Mouse (Mus musculus): ENCODE data around the gene Opalin. TPM values are rescaled to one million over a fixed set of nuclear protein-coding genes. Genes with fewer than 3 reads are reported as not detected.

The Opalin gene
- polyA plus RNA-seq, 1 experiment: not detected

DNA sequence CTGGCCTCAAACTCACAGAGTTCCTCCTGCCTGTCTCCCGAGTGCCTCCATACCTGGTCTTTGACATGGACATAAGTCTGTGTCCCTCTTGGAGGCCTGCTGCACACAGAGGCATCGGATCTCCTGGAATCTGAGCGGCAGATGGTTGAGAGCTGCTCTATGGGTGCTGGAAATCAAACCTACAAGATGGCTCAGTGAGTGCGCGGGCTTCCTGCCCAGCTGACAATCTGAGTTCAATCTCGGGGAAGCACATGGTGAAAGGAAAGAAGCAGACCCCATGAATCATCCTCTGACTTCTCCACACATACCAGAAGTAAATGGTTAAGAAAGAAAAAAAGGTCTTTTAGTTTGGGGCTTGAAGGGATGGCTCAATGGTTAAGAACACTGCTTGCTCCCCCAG, 45.0 kb downstream of the Opalin start:
- no peaks in the 10 kb centered on the region for H3K36me3 ChIP-seq (ENCODE audit: control insufficient read depth, insufficient read depth)
- no peak for TF ChIP-seq MYOG (IDR thresholded peaks at IDR 0.05; ENCODE audit: control insufficient read depth, extremely low read depth, insufficient read length)
- TF ChIP-seq USF1 (IDR thresholded peaks at IDR 0.05; ENCODE audit: low read depth): no peak
- no peak for TF ChIP-seq MAX (IDR thresholded peaks at IDR 0.05)
- TF ChIP-seq CTCF (IDR thresholded peaks at IDR 0.05; ENCODE audit: control insufficient read depth, insufficient read depth, insufficient read length): no peak
- TF ChIP-seq CEBPB (IDR thresholded peaks at IDR 0.05; ENCODE audit: low read depth): no peak

GRCm38 (mm10) chr19:41031009-41031408, 45.9 kb downstream of the Opalin start:
- TF ChIP-seq MYOD1 (IDR thresholded peaks at IDR 0.05; ENCODE audit: control insufficient read depth, insufficient read length, low read depth): peak; percentile 16
- no peak for TF ChIP-seq CTCF (IDR thresholded peaks at IDR 0.05; ENCODE audit: control insufficient read depth, insufficient read depth, insufficient read length)
- TF ChIP-seq USF1 (IDR thresholded peaks at IDR 0.05; ENCODE audit: low read depth): no peak
- TF ChIP-seq MAX (IDR thresholded peaks at IDR 0.05): peak; percentile 68
- no peak for TF ChIP-seq FOSL1 (IDR thresholded peaks at IDR 0.05; ENCODE audit: insufficient read depth, low read length, poor library complexity, severe bottlenecking)
- Histone ChIP-seq H3ac (ENCODE audit: control insufficient read depth, insufficient read length, low read depth) (no peak overlapping the region), H3K36me3 (ENCODE audit: control insufficient read depth, insufficient read depth) (no peaks in the 10 kb centered on the region), H3K79me3 (ENCODE audit: low read depth) (no peaks in the 10 kb centered on the region), H3K79me2 (ENCODE audit: control insufficient read depth, insufficient read depth) (no peaks in the 10 kb centered on the region), H3K4me3 (ENCODE audit: insufficient read depth, poor library complexity, severe bottlenecking) (no peak overlapping the region), H3K27me3 (ENCODE audit: control insufficient read depth, insufficient read depth, insufficient read length) (peaks cover 8% of the 10 kb centered on the region)

More for the DNA sequence above, 45.0 kb downstream of the Opalin start:
- no peak overlapping the region for H3ac ChIP-seq (ENCODE audit: control insufficient read depth, insufficient read length, low read depth)
- H3K79me2 ChIP-seq (ENCODE audit: control insufficient read depth, insufficient read depth): no peaks in the 10 kb centered on the region
- H3K4me3 ChIP-seq (ENCODE audit: insufficient read depth, poor library complexity, severe bottlenecking): no peak overlapping the region
- H3K79me3 ChIP-seq (ENCODE audit: low read depth): no peaks in the 10 kb centered on the region
- H3K27me3 ChIP-seq (ENCODE audit: control insufficient read depth, insufficient read depth, insufficient read length): peaks cover 8% of the 10 kb centered on the region

DNA sequence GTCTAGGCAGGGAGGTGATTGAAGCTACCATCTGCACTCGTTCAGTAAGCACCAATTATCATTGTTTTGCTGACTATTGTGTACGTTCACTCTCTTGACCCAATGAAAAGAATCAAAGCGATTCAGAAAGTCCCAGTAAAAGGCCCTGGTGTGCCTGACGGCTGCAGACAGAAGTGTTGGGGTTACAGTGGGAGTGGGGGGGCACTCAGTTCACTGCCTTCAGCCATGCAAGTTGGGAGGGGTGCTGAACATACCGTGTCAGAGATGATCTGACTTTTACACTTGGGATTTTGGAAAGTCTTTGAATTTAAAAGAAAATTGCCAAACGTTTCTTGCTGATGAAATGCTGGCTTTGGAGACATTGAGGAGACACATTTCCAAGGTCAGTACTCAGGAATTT, 46.8 kb downstream of the Opalin start:
- TF ChIP-seq MAX (IDR thresholded peaks at IDR 0.05) (no peak), USF1 (IDR thresholded peaks at IDR 0.05; ENCODE audit: low read depth) (no peak), FOSL1 (IDR thresholded peaks at IDR 0.05; ENCODE audit: insufficient read depth, low read length, poor library complexity, severe bottlenecking) (no peak), MYOG (IDR thresholded peaks at IDR 0.05; ENCODE audit: control insufficient read depth, extremely low read depth, insufficient read length) (no peak), CEBPB (IDR thresholded peaks at IDR 0.05; ENCODE audit: low read depth) (no peak), MYOD1 (IDR thresholded peaks at IDR 0.05; ENCODE audit: control insufficient read depth, insufficient read length, low read depth) (no peak), CTCF (IDR thresholded peaks at IDR 0.05; ENCODE audit: control insufficient read depth, insufficient read depth, insufficient read length) (no peak)
- Histone ChIP-seq H3K79me3 (ENCODE audit: low read depth) (no peaks in the 10 kb centered on the region), H3K79me2 (ENCODE audit: control insufficient read depth, insufficient read depth) (no peaks in the 10 kb centered on the region), H3K27me3 (ENCODE audit: control insufficient read depth, insufficient read depth, insufficient read length) (peaks cover 8% of the 10 kb centered on the region), H3ac (ENCODE audit: control insufficient read depth, insufficient read length, low read depth) (no peak overlapping the region), H3K36me3 (ENCODE audit: control insufficient read depth, insufficient read depth) (no peaks in the 10 kb centered on the region), H3K4me3 (ENCODE audit: insufficient read depth, poor library complexity, severe bottlenecking) (no peak overlapping the region)

- Histone ChIP-seq H3K4me3 (ENCODE audit: insufficient read depth, poor library complexity, severe bottlenecking) (no peak within 1 kb of the TSS), H3K36me3 (ENCODE audit: control insufficient read depth, insufficient read depth) (no peaks in the 10 kb centered on the region), H3K79me2 (ENCODE audit: control insufficient read depth, insufficient read depth) (no peaks in the 10 kb centered on the region), H3ac (ENCODE audit: control insufficient read depth, insufficient read length, low read depth) (no peak within 1 kb of the TSS), H3K27me3 (ENCODE audit: control insufficient read depth, insufficient read depth, insufficient read length) (peaks cover 4% of the 10 kb centered on the region), H3K79me3 (ENCODE audit: low read depth) (no peaks in the 10 kb centered on the region)
- TF ChIP-seq MYOD1 (IDR thresholded peaks at IDR 0.05; ENCODE audit: control insufficient read depth, insufficient read length, low read depth): no peak
- no peak for TF ChIP-seq USF1 (IDR thresholded peaks at IDR 0.05; ENCODE audit: low read depth)
- no peak for TF ChIP-seq MAX (IDR thresholded peaks at IDR 0.05)
- TF ChIP-seq MYOG (IDR thresholded peaks at IDR 0.05; ENCODE audit: control insufficient read depth, extremely low read depth, insufficient read length): no peak
- no peak for TF ChIP-seq CEBPB (IDR thresholded peaks at IDR 0.05; ENCODE audit: low read depth)
- TF ChIP-seq CTCF (IDR thresholded peaks at IDR 0.05; ENCODE audit: control insufficient read depth, insufficient read depth, insufficient read length): no peak
- no peak for TF ChIP-seq FOSL1 (IDR thresholded peaks at IDR 0.05; ENCODE audit: insufficient read depth, low read length, poor library complexity, severe bottlenecking)
Observed at GRCm38 (mm10) chr19:41029219-41029618, 47.7 kb downstream of the Opalin start, which contains the start of gene Dntt. Dntt (plus strand) TSS chr19:41029275.

- Histone ChIP-seq H3K4me3 (ENCODE audit: insufficient read depth, poor library complexity, severe bottlenecking) (no peak overlapping the region), H3K79me2 (ENCODE audit: control insufficient read depth, insufficient read depth) (no peaks in the 10 kb centered on the region), H3K79me3 (ENCODE audit: low read depth) (no peaks in the 10 kb centered on the region), H3K27me3 (ENCODE audit: control insufficient read depth, insufficient read depth, insufficient read length) (peaks cover 6% of the 10 kb centered on the region), H3K36me3 (ENCODE audit: control insufficient read depth, insufficient read depth) (no peaks in the 10 kb centered on the region), H3ac (ENCODE audit: control insufficient read depth, insufficient read length, low read depth) (no peak overlapping the region)
- no peak for TF ChIP-seq CTCF (IDR thresholded peaks at IDR 0.05; ENCODE audit: control insufficient read depth, insufficient read depth, insufficient read length)
Observed at GRCm38 (mm10) chr19:41027601-41028000, 49.3 kb downstream of the Opalin start.

DNA sequence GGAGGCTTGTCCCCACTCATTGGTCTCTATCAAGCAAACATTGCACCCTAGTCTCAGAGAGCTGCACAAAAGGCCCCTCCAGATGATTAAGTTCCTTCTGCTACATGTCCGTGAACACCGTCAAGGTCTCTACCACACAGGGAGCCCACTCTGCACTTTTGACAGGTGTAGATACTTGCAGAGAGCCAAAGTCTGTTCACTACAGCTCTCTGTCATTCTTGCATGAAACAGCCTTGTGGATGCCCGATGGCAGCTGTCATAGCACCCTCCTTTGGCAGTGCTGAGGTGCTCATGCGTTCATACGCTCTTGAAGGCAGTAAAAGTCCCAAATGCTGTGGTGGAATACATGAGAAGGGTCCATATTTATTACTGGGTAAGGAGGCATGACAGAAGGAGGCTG, 49.9 kb downstream of the Opalin start:
- no peak overlapping the region for H3K4me3 ChIP-seq (ENCODE audit: insufficient read depth, poor library complexity, severe bottlenecking)

More for the DNA sequence above, 49.9 kb downstream of the Opalin start:
- H3ac ChIP-seq (ENCODE audit: control insufficient read depth, insufficient read length, low read depth): no peak overlapping the region
- H3K79me3 ChIP-seq (ENCODE audit: low read depth): no peaks in the 10 kb centered on the region
- no peaks in the 10 kb centered on the region for H3K36me3 ChIP-seq (ENCODE audit: control insufficient read depth, insufficient read depth)
- TF ChIP-seq CTCF (IDR thresholded peaks at IDR 0.05; ENCODE audit: control insufficient read depth, insufficient read depth, insufficient read length) (no peak), FOSL1 (IDR thresholded peaks at IDR 0.05; ENCODE audit: insufficient read depth, low read length, poor library complexity, severe bottlenecking) (no peak), MYOD1 (IDR thresholded peaks at IDR 0.05; ENCODE audit: control insufficient read depth, insufficient read length, low read depth) (no peak), MAX (IDR thresholded peaks at IDR 0.05) (no peak), USF1 (IDR thresholded peaks at IDR 0.05; ENCODE audit: low read depth) (no peak), MYOG (IDR thresholded peaks at IDR 0.05; ENCODE audit: control insufficient read depth, extremely low read depth, insufficient read length) (no peak), CEBPB (IDR thresholded peaks at IDR 0.05; ENCODE audit: low read depth) (no peak)
- H3K27me3 ChIP-seq (ENCODE audit: control insufficient read depth, insufficient read depth, insufficient read length): peaks cover 7% of the 10 kb centered on the region
- no peaks in the 10 kb centered on the region for H3K79me2 ChIP-seq (ENCODE audit: control insufficient read depth, insufficient read depth)
